Mouse (Mus musculus) heart, embryonic 11.5 days (tissue): ENCODE results near the gene Lrrn4. TPM values are rescaled to one million over a fixed set of nuclear protein-coding genes. Genes with fewer than 3 reads are reported as not detected.
A peak's percentile ranks its signal among the peaks of the same experiment; 100 is the strongest.

Experiments used
- ATAC-seq: fragments of 200-750 bp; cut with Nextera tagmentation; replicated peaks from 2 replicates; pipeline ENCODE4 v1.8.0; 2017; ENCODE audit warnings: moderate library complexity; ENCODE audit not compliant: insufficient number of reproducible peaks, low FRiP score, low TSS enrichment
- H3K27ac ChIP-seq: fragments of 300-500 bp; sonication (generic); 2 replicates; pipeline ENCODE4 v1.5.1; 2014; ENCODE audit warnings: mild to moderate bottlenecking, low read depth, low read length
- H3K27me3 ChIP-seq: fragments of 300-500 bp; sonication (generic); 2 replicates; pipeline ENCODE4 v1.6.1; 2014; ENCODE audit warnings: mild to moderate bottlenecking, low read length, mixed read lengths; ENCODE audit not compliant: control insufficient read depth, insufficient read depth
- H3K36me3 ChIP-seq: fragments of 300-500 bp; sonication (generic); 2 replicates; pipeline ENCODE4 v1.6.1; 2014; ENCODE audit warnings: mild to moderate bottlenecking, low read length, moderate library complexity, mixed read lengths; ENCODE audit not compliant: control insufficient read depth, insufficient read depth
- H3K4me1 ChIP-seq: fragments of 300-500 bp; sonication (generic); 2 replicates; pipeline ENCODE4 v1.6.1; 2014; ENCODE audit warnings: low read length; ENCODE audit not compliant: control insufficient read depth, insufficient read depth
- H3K4me2 ChIP-seq: fragments of 300-500 bp; sonication (generic); 2 replicates; pipeline ENCODE4 v1.6.1; 2014; ENCODE audit warnings: mild to moderate bottlenecking, moderate library complexity
- H3K4me3 ChIP-seq: fragments of 300-500 bp; sonication (generic); 2 replicates; pipeline ENCODE4 v1.5.1; 2014; ENCODE audit warnings: low read depth, low read length
- H3K9ac ChIP-seq: fragments of 300-500 bp; sonication (generic); 2 replicates; pipeline ENCODE4 v1.6.1; 2014; ENCODE audit warnings: mild to moderate bottlenecking, low read depth, low read length, moderate library complexity
- H3K9me3 ChIP-seq: fragments of 300-500 bp; sonication (generic); replicated peaks from 2 replicates; pipeline ENCODE4 v1.6.1; 2016; ENCODE audit warnings: low read length; ENCODE audit not compliant: control insufficient read depth
- WGBS: fragments of 180-500 bp; shearing (Covaris S2); extraction: QIAGEN DNeasy Blood & Tissue Kit; methylation state at CpG from one replicate; pipeline ENCODE4 v1.1.7; 2014; ENCODE audit not compliant: insufficient replicate concordance; 5-methylcytosine and 5-hydroxymethylcytosine counted together
- polyA plus RNA-seq: library from polyadenylated mRNA; unstranded; fragments of >200 nt; fragmentation: Nextera tagmentation; extraction: Ambion mirVana; gene quantifications from 2 replicates; pipeline ENCODE4 v1.2.1, GENCODE M21; 2014

Lrrn4 gene
- 17.9 and 22.5 TPM in 2 replicates for polyA plus RNA-seq

GRCm38 (mm10) chr2:132880844-132881645 lies at the start of gene Lrrn4:
Gene Lrrn4 (minus strand): TSS chr2:132880891.
- Histone ChIP-seq H3K4me2 (peak within 1 kb of the TSS; percentile 99), H3K27ac (peak within 1 kb of the TSS; percentile 54), H3K4me1 (peaks cover 12% of the 10 kb centered on the region; the same call in 1 of the 2 replicates), H3K9me3 (no peaks in the 10 kb centered on the region), H3K4me3 (peak within 1 kb of the TSS; percentile 61), H3K9ac (no peak within 1 kb of the TSS; the same call in 1 of the 2 replicates), H3K36me3 (no peaks in the 10 kb centered on the region), H3K27me3 (peaks cover 25% of the 10 kb centered on the region)
- 7% methylated on average over 12 of the region's 12 CpGs for WGBS
- ATAC-seq = 0 out of 2 replicates have a peak, but pooled peaks have one; percentile 7

DNA sequence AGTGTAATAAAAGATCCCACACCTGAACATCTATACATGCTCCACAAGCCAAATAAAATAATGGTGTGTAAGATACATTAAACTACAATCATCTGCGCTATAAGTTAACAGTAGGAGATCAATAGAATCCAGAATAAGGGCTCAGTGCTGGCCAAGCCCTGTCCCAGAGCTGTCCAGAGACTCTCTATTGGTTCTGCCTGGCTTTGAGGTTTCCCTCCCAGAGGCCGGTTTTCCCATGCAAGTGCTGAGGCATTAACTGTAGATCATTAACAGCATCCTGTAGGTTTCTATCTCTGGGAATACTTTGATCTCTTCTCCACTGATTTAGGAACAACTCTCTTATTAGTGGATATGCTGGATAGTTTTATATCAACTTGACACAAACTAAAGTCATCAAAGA lies 48.3 kb upstream of the Lrrn4 start:
- Histone ChIP-seq H3K4me2 (no peak overlapping the region), H3K27me3 (no peaks in the 10 kb centered on the region), H3K9me3 (no peaks in the 10 kb centered on the region), H3K27ac (no peak overlapping the region), H3K4me1 (no peaks in the 10 kb centered on the region), H3K9ac (no peak overlapping the region), H3K4me3 (no peak overlapping the region), H3K36me3 (no peaks in the 10 kb centered on the region)
- WGBS = 78% methylated on average over 2 of the region's 2 CpGs
- no peak for ATAC-seq

GRCm38 (mm10) chr2:132927871-132928270 lies 47.2 kb upstream of the Lrrn4 start:
- 56% methylated on average over 2 of the region's 2 CpGs for WGBS
- Histone ChIP-seq H3K36me3 (no peaks in the 10 kb centered on the region), H3K27ac (no peak overlapping the region), H3K4me1 (no peaks in the 10 kb centered on the region), H3K9me3 (no peaks in the 10 kb centered on the region), H3K4me2 (no peak overlapping the region), H3K27me3 (no peaks in the 10 kb centered on the region), H3K4me3 (no peak overlapping the region), H3K9ac (no peak overlapping the region)
- ATAC-seq = no peak

GRCm38 (mm10) chr2:132927298-132927697 lies 46.6 kb upstream of the Lrrn4 start:
- Histone ChIP-seq H3K27ac (no peak overlapping the region), H3K4me1 (no peaks in the 10 kb centered on the region), H3K36me3 (no peaks in the 10 kb centered on the region), H3K9ac (no peak overlapping the region), H3K9me3 (no peaks in the 10 kb centered on the region), H3K4me3 (no peak overlapping the region), H3K27me3 (no peaks in the 10 kb centered on the region), H3K4me2 (no peak overlapping the region)
- ATAC-seq = no peak
- WGBS = 73% methylated on average over 2 of the region's 2 CpGs

DNA sequence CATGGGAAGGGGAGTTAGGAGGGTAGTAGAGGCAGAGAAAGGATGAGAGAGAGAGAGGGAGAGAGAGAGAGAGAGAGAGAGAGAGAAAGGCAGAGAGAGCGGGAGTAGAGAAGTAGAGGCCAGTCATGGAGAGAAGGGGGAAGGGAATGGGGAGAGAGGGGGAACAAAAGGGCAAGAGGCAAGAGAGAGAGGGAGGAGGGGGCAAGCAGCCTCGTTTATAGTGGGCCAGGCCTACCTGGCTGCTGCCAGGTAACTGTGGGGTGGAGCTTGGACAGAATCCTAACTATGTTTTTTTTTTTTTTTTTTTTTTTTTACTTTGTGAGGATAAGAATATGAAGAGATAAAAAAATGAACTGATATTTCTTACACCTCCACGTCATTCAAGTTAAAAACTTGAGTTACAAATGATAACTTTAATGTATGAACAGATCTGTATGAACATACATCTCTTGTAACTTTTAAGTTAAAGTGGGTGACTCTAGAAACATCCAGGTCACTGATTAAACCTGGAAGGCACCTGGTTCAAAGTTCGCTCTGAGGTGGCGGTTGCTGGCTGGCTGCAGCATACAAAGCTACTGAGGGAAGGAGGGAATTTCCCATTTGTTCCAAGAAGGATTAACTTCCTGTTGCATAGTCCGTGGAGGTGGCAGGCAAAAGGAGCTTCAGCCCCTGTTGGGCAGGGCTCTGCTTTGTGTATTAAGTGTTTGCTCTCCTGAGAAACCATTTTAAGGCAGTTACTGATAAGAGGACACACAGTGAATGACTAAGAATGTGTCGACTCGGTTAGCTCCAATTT lies 42.8 kb upstream of the Lrrn4 start:
- H3K36me3 ChIP-seq = no peaks in the 10 kb centered on the region
- H3K4me3 ChIP-seq = no peak overlapping the region
- H3K27ac ChIP-seq = no peak overlapping the region
- H3K9me3 ChIP-seq = no peaks in the 10 kb centered on the region
- ATAC-seq = no peak
- no peak overlapping the region for H3K4me2 ChIP-seq
- 36% methylated on average over 8 of the region's 8 CpGs for WGBS
- no peaks in the 10 kb centered on the region for H3K27me3 ChIP-seq
- no peaks in the 10 kb centered on the region for H3K4me1 ChIP-seq
- no peak overlapping the region for H3K9ac ChIP-seq

- H3K4me1 ChIP-seq = no peaks in the 10 kb centered on the region
- no peak overlapping the region for H3K9ac ChIP-seq
- H3K27me3 ChIP-seq = no peaks in the 10 kb centered on the region
- H3K4me2 ChIP-seq = no peak overlapping the region
- no peak overlapping the region for H3K4me3 ChIP-seq
- H3K27ac ChIP-seq = no peak overlapping the region
- 73% methylated on average over 9 of the region's 9 CpGs for whole genome bisulfite sequencing
- ATAC-seq = no peak
- no peaks in the 10 kb centered on the region for H3K36me3 ChIP-seq
- no peaks in the 10 kb centered on the region for H3K9me3 ChIP-seq
Observed at GRCm38 (mm10) chr2:132922076-132922873, 41.6 kb upstream of the Lrrn4 start.

GRCm38 (mm10) chr2:132914785-132915184 lies 34.1 kb upstream of the Lrrn4 start:
- H3K27ac ChIP-seq = no peak overlapping the region
- H3K27me3 ChIP-seq = no peaks in the 10 kb centered on the region
- H3K9me3 ChIP-seq = no peaks in the 10 kb centered on the region
- H3K4me1 ChIP-seq = no peaks in the 10 kb centered on the region
- ATAC-seq = no peak
- 74% methylated on average over 1 of the region's 1 CpGs for WGBS
- no peak overlapping the region for H3K4me3 ChIP-seq
- H3K36me3 ChIP-seq = no peaks in the 10 kb centered on the region
- H3K4me2 ChIP-seq = no peak overlapping the region
- H3K9ac ChIP-seq = no peak overlapping the region

GRCm38 (mm10) chr2:132906763-132907162 lies 26.1 kb upstream of the Lrrn4 start:
- no peak overlapping the region for H3K9ac ChIP-seq
- WGBS = 23% methylated on average over 8 of the region's 8 CpGs
- H3K4me3 ChIP-seq = no peak overlapping the region
- no peak overlapping the region for H3K27ac ChIP-seq
- ATAC-seq = no peak
- no peaks in the 10 kb centered on the region for H3K4me1 ChIP-seq
- no peaks in the 10 kb centered on the region for H3K9me3 ChIP-seq
- H3K27me3 ChIP-seq = no peaks in the 10 kb centered on the region
- no peaks in the 10 kb centered on the region for H3K36me3 ChIP-seq
- no peak overlapping the region for H3K4me2 ChIP-seq
